In genomic region chr19:18632231-18633185, GRCm38 (mm10) we compare ENCODE assay signal across 8 mouse cellular contexts. TPM values are rescaled to one million over a fixed set of nuclear protein-coding genes. Genes with fewer than 3 reads are reported as not detected.
DNase-seq lines count a peak whose midpoint lies in the region; ATAC-seq lines count a peak whose summit lies in the region.

No protein-coding gene starts in this region.

- peak overlapping the region; percentile 36; the same call in 1 of the 2 replicates for H3K9ac ChIP-seq in lung, embryonic 15.5 days
- H3K9ac ChIP-seq in forebrain, embryonic 12.5 days: 0 out of 2 replicates have a peak overlapping the region, but pooled peaks have one; percentile 45

- H3K9me3 ChIP-seq in lung, embryonic 15.5 days: no peaks in the 10 kb centered on the region
- no peaks in the 10 kb centered on the region for H3K9me3 ChIP-seq in forebrain, embryonic 12.5 days
- H3K9me3 ChIP-seq in limb, embryonic 10.5 days (replicated peaks): no peaks in the 10 kb centered on the region

- peaks cover 21% of the 10 kb centered on the region for H3K4me1 ChIP-seq in lung, embryonic 15.5 days
- peaks cover 9% of the 10 kb centered on the region for H3K4me1 ChIP-seq in forebrain, embryonic 12.5 days
- peaks cover 17% of the 10 kb centered on the region for H3K4me1 ChIP-seq in limb, embryonic 10.5 days

- peak overlapping the region; percentile 77 for H3K4me2 ChIP-seq in lung, embryonic 15.5 days
- H3K4me2 ChIP-seq in forebrain, embryonic 12.5 days: peak overlapping the region; percentile 89

- DNase-seq in lung, adult 18-20 months: no peak
- no peak for DNase-seq in limb, embryonic 10.5 days (ENCODE audit: low spot score)
- DNase-seq in splenic B cell, adult 2 months (ENCODE audit: low read depth, low spot score): peak; percentile 36
- no peak for DNase-seq in layer of hippocampus, postnatal 10 days (ENCODE audit: low spot score in 2 of 2)
- no peak for DNase-seq in cerebellum, postnatal 36 days

- H3K4me3 ChIP-seq in lung, embryonic 15.5 days: peak overlapping the region; percentile 97
- H3K4me3 ChIP-seq in forebrain, embryonic 12.5 days (replicated peaks): peak overlapping the region; percentile 74
- peak overlapping the region; percentile 82 for H3K4me3 ChIP-seq in limb, embryonic 10.5 days

- H3K27ac ChIP-seq in lung, embryonic 15.5 days: no peak overlapping the region
- H3K27ac ChIP-seq in forebrain, embryonic 12.5 days: no peak overlapping the region
- peak overlapping the region; percentile 83 for H3K27ac ChIP-seq in limb, embryonic 10.5 days

- ATAC-seq in lung, embryonic 15.5 days (ENCODE audit: borderline replicate concordance, extremely low read depth, low FRiP score, low TSS enrichment): no peak
- ATAC-seq in forebrain, embryonic 12.5 days (ENCODE audit: low FRiP score): no peak
- ATAC-seq in granulocyte monocyte progenitor cell, adult 5-6 weeks (replicated peaks; ENCODE audit: poor library complexity, severe bottlenecking): no peak

- 60% methylated on average over 13 of the region's 13 CpGs for WGBS in lung, embryonic 15.5 days
- 69% methylated on average over 13 of the region's 13 CpGs for WGBS in forebrain, embryonic 12.5 days
- WGBS in limb, embryonic 10.5 days: 64% methylated on average over 13 of the region's 13 CpGs

- no peaks in the 10 kb centered on the region for H3K36me3 ChIP-seq in lung, embryonic 15.5 days
- no peaks in the 10 kb centered on the region for H3K36me3 ChIP-seq in forebrain, embryonic 12.5 days (replicated peaks)
- H3K36me3 ChIP-seq in limb, embryonic 10.5 days: no peaks in the 10 kb centered on the region
- no peaks in the 10 kb centered on the region for H3K36me3 ChIP-seq in splenic B cell, adult 2 months (ENCODE audit: control insufficient read depth, insufficient read depth, low read length, poor library complexity, severe bottlenecking)

- H3K27me3 ChIP-seq in lung, embryonic 15.5 days: no peaks in the 10 kb centered on the region
- H3K27me3 ChIP-seq in forebrain, embryonic 12.5 days: peaks cover 10% of the 10 kb centered on the region
- H3K27me3 ChIP-seq in limb, embryonic 10.5 days (ENCODE audit: low read depth, poor library complexity, severe bottlenecking): 0 out of 2 replicates have a peak, but pooled peaks cover 5% of the 10 kb centered on the region
- no peaks in the 10 kb centered on the region for H3K27me3 ChIP-seq in splenic B cell, adult 2 months (ENCODE audit: control insufficient read depth, insufficient read depth, low read length, poor library complexity, severe bottlenecking)

RNA-seq across cellular contexts. Expression of gene Nmrk1, which starts 0.8 kb away (rescaled TPM):
- polyA plus RNA-seq in lung, embryonic 15.5 days (2015; fragmentation: Nextera tagmentation; extraction: Ambion mirVana): 8.8 and 11.0 TPM in 2 replicates
- polyA plus RNA-seq in forebrain, embryonic 12.5 days (2016; fragmentation: Nextera tagmentation; extraction: Ambion mirVana): 4.8 and 5.3 TPM in 2 replicates
- polyA plus RNA-seq in limb, embryonic 10.5 days (2016; fragmentation: Nextera tagmentation; extraction: Ambion mirVana): 6.5 and 9.0 TPM in 2 replicates
- total RNA-seq in layer of hippocampus, postnatal 10 days (2021): 1 to 10 TPM; 7.4 to 8.0 TPM
- 6.6 and 14.9 TPM in 2 replicates for total RNA-seq in granulocyte monocyte progenitor cell, adult 5-6 weeks (2014; fragmentation: Nextera tagmentation)
- 2.0 and 15.9 TPM in 2 replicates for total RNA-seq in granulocyte monocyte progenitor cell, adult 5-6 weeks (2017)

RNA-seq across cellular contexts. Expression of gene Ostf1, which starts 0.9 kb away (rescaled TPM):
- polyA plus RNA-seq in lung, embryonic 15.5 days (2015; fragmentation: Nextera tagmentation; extraction: Ambion mirVana): 102 and 103 TPM in 2 replicates
- 27.6 and 28.1 TPM in 2 replicates for polyA plus RNA-seq in forebrain, embryonic 12.5 days (2016; fragmentation: Nextera tagmentation; extraction: Ambion mirVana)
- polyA plus RNA-seq in limb, embryonic 10.5 days (2016; fragmentation: Nextera tagmentation; extraction: Ambion mirVana): 31.9 and 32.0 TPM in 2 replicates
- 10 to 100 TPM; 30.6 to 38.2 TPM for total RNA-seq in layer of hippocampus, postnatal 10 days (2021)
- 139 and 152 TPM in 2 replicates for total RNA-seq in granulocyte monocyte progenitor cell, adult 5-6 weeks (2014; fragmentation: Nextera tagmentation)
- 208 and 230 TPM in 2 replicates for total RNA-seq in granulocyte monocyte progenitor cell, adult 5-6 weeks (2017)

RNA-seq across cellular contexts. Expression of gene Carnmt1, which starts 38.1 kb away (rescaled TPM):
- 28.0 and 29.2 TPM in 2 replicates for polyA plus RNA-seq in lung, embryonic 15.5 days (2015; fragmentation: Nextera tagmentation; extraction: Ambion mirVana)
- 24.7 and 27.9 TPM in 2 replicates for polyA plus RNA-seq in forebrain, embryonic 12.5 days (2016; fragmentation: Nextera tagmentation; extraction: Ambion mirVana)
- 30.4 and 33.3 TPM in 2 replicates for polyA plus RNA-seq in limb, embryonic 10.5 days (2016; fragmentation: Nextera tagmentation; extraction: Ambion mirVana)
- 10 to 100 TPM; 11.4 to 11.6 TPM for total RNA-seq in layer of hippocampus, postnatal 10 days (2021)
- total RNA-seq in granulocyte monocyte progenitor cell, adult 5-6 weeks (2014; fragmentation: Nextera tagmentation): 22.6 and 29.8 TPM in 2 replicates
- 24.1 and 58.0 TPM in 2 replicates for total RNA-seq in granulocyte monocyte progenitor cell, adult 5-6 weeks (2017)
